Mouse (Mus musculus): ENCODE results near the gene Fars2.

DNA sequence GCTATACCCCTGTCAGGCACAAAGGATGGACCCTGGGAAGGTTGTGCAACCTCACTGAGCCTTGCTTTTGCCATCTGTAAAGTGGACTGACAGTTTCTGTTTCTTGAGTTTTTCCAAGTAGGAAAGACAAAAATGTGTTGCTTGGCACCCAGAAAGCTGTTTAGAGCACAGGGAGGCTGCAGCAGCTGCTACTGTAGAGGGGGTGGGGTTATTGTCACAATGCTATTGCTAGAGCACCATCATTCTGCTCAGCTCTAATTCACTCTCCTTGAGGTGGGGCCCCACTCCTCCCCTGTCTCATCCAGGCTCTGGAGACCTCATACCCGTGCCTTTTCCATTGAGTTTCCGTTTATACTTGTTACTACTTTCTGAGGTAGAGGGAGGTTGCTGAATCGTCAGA is 375.2 kb downstream of the Fars2 start:
- TF ChIP-seq CTCF (IDR thresholded peaks at IDR 0.05; ENCODE audit: low read depth) = no peak
- no peak for TF ChIP-seq EP300 (IDR thresholded peaks at IDR 0.05; ENCODE audit: low read depth)

Measured in heart, postnatal 0 days (tissue).